ENCODE assay signal across 11 mouse cellular contexts in the genomic region with DNA sequence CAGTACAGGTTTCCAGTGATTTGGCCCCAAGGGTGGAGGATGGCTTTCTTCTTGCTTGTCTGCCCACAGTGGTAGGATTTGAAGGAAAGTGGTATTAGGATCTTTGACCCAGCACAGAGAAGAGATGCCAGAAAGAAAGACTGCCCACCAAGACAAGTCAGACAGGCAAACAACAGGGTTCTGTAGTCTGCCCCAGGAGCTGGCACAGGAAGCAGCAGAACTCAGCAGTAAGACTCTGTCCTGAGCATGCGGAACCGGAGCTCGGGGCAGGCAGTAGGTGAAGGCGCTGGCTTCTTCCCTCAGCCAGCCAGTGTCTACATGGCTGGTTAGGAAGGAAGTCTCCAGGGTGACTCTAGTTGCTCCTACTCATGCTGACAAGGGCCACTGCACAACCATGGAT.
"Had no signal": no experiment of that assay in that cellular context is flagged by ENCODE, and none has a peak within 500 bp of the region (broad histone marks: within the 10 kb centered on the region; RNA-seq: fewer than 3 reads in every experiment).

No protein-coding gene starts in this region.

- H3K4me2 ChIP-seq: kidney, embryonic 15.5 days; limb, embryonic 12.5 days; liver, embryonic 13.5 days; midbrain, embryonic 13.5 days; neural tube, embryonic 12.5 days had no signal

- H3K36me3 ChIP-seq: kidney, embryonic 15.5 days; limb, embryonic 12.5 days; liver, embryonic 13.5 days; midbrain, embryonic 13.5 days; neural tube, embryonic 12.5 days had no signal

- H3K9ac ChIP-seq: kidney, embryonic 15.5 days; limb, embryonic 12.5 days; liver, embryonic 13.5 days; liver, postnatal 0 days; midbrain, embryonic 13.5 days; neural tube, embryonic 12.5 days had no signal

- H3K4me1 ChIP-seq: liver, embryonic 13.5 days had no signal

- H3K27me3 ChIP-seq: kidney, embryonic 15.5 days; limb, embryonic 12.5 days; liver, embryonic 13.5 days; neural tube, embryonic 12.5 days had no signal

- DNase-seq: kidney, postnatal 14 days; liver; liver, embryonic 13.5 days; liver, postnatal 0 days; thymus, adult 18-20 months; thymus, postnatal 14 days had no signal

- H3K27ac ChIP-seq: kidney, embryonic 15.5 days; left cerebral cortex, adult 2 months; limb, embryonic 12.5 days; liver, embryonic 13.5 days; midbrain, embryonic 13.5 days; neural tube, embryonic 12.5 days had no signal

- H3K9me3 ChIP-seq: kidney, embryonic 15.5 days; limb, embryonic 12.5 days; liver, embryonic 13.5 days; midbrain, embryonic 13.5 days; neural tube, embryonic 12.5 days had no signal

- ATAC-seq: liver, postnatal 0 days; midbrain, embryonic 13.5 days had no signal

- H3K4me3 ChIP-seq: kidney, embryonic 15.5 days; left cerebral cortex, adult 2 months; limb, embryonic 12.5 days; liver, embryonic 13.5 days; midbrain, embryonic 13.5 days; neural tube, embryonic 12.5 days had no signal
